Mouse (Mus musculus) cerebellum, adult 2 months (tissue): ENCODE measurements at regions not wholly inside any gene's neighbourhood (a gene's known extent, or its start where the extent isn't known, plus 50 kb on each side); places are given as distances from the start of the nearest gene placed in this dataset.

Experiments
- CTCF ChIP-seq: fragments of 200-500 bp; IDR thresholded peaks from 2 replicates; pipeline ENCODE4 v1.5.1; 2011; ENCODE audit warnings: low read depth, mild to moderate bottlenecking, control low read depth, low read length, moderate library complexity, borderline replicate concordance; ENCODE audit not compliant: insufficient read depth
- POLR2A ChIP-seq: fragments of 200-500 bp; IDR thresholded peaks from 2 replicates; pipeline ENCODE4 v1.6.1; 2011; ENCODE audit warnings: low read length, control low read depth, borderline replicate concordance; ENCODE audit not compliant: insufficient read depth

GRCm38 (mm10) chr5:119097576-119098193, 537.2 kb downstream of the Med13l start:
- TF ChIP-seq POLR2A (no peak), CTCF (no peak)
